Mouse (Mus musculus): Measurements from ENCODE around the gene Slc44a1. TPM values are rescaled to one million over a fixed set of nuclear protein-coding genes. Genes with fewer than 3 reads are reported as not detected.

Slc44a1 gene
- polyA plus RNA-seq, 1 experiment = 69.4 TPM

DNA sequence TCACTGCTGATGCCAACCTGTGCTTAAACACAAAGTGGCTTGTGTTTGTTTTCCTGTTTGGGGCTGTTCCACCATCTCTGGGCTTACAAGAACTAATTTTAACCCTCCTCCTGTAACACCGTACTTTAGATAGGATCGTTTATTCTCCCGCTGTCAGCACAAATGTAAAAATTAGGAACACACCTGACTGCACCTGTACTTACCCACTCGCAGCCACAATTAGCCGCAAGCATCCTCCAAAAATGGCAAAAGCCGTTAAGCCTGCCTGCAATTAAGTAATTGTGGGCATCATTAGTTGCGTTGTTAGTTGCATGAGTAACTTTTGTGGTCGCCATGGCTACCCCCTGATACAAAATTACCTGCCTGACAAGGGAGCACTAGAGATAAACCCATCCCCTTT, 31.4 kb upstream of the Slc44a1 start:
- Histone ChIP-seq H3K27ac (ENCODE audit: insufficient read depth, low read depth, low read length) (no peak overlapping the region), H3K4me3 (ENCODE audit: insufficient read depth, low read length) (no peak overlapping the region), H3K4me1 (ENCODE audit: control insufficient read depth, insufficient read depth, low read length) (peaks cover 31% of the 10 kb centered on the region)
- TF ChIP-seq POLR2A (IDR thresholded peaks at IDR 0.05; ENCODE audit: borderline replicate concordance, low read depth, low read length) = no peak
- no peak for TF ChIP-seq CTCF (IDR thresholded peaks at IDR 0.05; ENCODE audit: low read depth, low read length)

DNA sequence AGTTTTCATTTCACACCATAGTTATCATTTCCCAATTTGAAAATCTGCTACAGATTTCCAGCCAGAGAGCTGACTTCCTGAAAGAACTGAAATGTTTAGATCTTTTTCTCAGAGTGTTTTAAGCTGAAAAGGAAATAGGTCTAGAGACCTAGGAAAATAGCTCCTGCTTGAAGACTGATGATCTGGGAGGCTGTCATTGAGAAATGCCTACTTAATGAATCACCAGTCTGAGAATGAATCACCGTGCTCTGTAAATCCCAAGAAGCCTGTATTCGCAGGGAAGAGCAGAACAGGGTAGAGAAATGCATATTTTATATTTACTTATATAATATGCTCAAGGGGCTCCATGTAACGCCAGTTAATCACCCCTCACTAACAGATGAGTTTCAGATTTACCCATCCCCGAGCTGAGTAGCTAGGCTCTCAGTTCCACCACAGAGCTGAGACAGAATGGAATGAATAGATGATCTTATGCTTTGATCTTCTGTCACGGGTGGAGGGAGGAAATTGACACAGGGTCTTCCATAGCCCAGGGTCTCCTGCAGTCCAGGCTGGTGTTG, 30.6 kb upstream of the Slc44a1 start:
- no peak for TF ChIP-seq POLR2A (IDR thresholded peaks at IDR 0.05; ENCODE audit: borderline replicate concordance, low read depth, low read length)
- no peak for TF ChIP-seq CTCF (IDR thresholded peaks at IDR 0.05; ENCODE audit: low read depth, low read length)
- Histone ChIP-seq H3K4me1 (ENCODE audit: control insufficient read depth, insufficient read depth, low read length) (peaks cover 39% of the 10 kb centered on the region), H3K27ac (ENCODE audit: insufficient read depth, low read depth, low read length) (no peak overlapping the region), H3K4me3 (ENCODE audit: insufficient read depth, low read length) (no peak overlapping the region)

DNA sequence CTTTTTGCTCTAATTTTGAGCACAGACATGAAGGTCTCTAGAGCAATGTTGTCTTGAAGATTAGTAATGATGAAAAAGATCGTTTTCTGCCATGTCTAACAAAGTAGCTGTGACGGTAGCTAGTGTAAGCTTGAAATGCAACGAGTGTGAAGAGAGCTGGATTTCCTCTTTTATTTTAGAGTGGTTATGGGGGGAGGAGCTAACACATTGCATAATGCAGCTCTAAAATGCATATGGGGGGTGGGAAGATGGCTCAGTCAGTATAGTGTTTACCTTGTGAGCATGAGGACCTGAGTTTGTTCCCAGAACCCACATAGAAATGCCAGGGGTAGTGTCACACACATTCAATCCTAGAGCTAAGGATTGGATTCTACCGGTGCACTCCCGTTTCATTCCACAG, 29.5 kb upstream of the Slc44a1 start:
- Histone ChIP-seq H3K4me3 (ENCODE audit: insufficient read depth, low read length) (no peak overlapping the region), H3K27ac (ENCODE audit: insufficient read depth, low read depth, low read length) (no peak overlapping the region), H3K4me1 (ENCODE audit: control insufficient read depth, insufficient read depth, low read length) (peaks cover 43% of the 10 kb centered on the region)
- no peak for TF ChIP-seq CTCF (IDR thresholded peaks at IDR 0.05; ENCODE audit: low read depth, low read length)
- no peak for TF ChIP-seq POLR2A (IDR thresholded peaks at IDR 0.05; ENCODE audit: borderline replicate concordance, low read depth, low read length)

DNA sequence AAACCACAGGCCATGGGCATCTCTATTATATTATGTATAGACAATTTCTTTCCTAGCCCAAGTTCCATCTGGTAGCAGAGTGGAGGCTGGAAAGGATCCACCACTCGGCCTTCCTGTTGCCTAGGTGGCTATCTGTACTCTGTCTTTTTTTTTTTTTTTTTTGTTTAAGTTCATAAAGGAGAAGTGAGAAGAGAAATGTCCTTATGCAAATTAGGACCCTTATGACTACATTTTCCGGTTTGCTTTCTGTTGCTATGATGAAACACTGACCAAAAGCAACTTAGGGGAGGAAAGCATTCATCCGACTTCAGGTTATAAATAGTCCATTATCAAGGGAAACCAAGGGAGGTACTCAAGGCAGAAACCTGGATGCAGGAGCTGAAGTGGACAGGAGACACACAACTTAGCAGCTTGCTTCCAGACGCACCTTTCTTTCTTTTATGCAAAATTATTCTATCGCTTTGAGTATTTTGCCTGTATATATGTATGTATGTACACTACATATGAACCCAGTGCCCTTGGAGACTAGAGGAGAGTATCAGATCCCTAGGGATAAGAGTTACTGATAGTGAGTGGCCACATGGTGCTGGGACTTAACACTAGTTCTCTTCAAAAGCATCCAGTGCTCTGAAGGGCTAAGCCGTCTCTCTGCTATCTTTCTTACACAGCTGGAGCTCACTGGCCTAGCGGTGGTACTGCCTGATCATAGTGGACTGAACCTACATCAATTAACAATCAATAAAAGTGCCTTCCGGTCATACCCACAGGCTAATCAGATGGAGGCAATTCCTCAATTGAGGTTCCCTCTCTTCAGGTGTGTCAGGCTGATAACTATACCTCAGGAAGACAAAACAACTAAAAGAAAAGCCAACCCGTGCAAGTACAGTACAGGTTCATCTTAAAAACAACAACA, 28.0 kb upstream of the Slc44a1 start:
- Histone ChIP-seq H3K4me1 (ENCODE audit: control insufficient read depth, insufficient read depth, low read length) (peaks cover 43% of the 10 kb centered on the region), H3K27ac (ENCODE audit: insufficient read depth, low read depth, low read length) (peak overlapping the region; percentile 31; the same call in 1 of the 2 replicates), H3K4me3 (ENCODE audit: insufficient read depth, low read length) (no peak overlapping the region)
- TF ChIP-seq POLR2A (IDR thresholded peaks at IDR 0.05; ENCODE audit: borderline replicate concordance, low read depth, low read length) (no peak), CTCF (IDR thresholded peaks at IDR 0.05; ENCODE audit: low read depth, low read length) (no peak)

DNA sequence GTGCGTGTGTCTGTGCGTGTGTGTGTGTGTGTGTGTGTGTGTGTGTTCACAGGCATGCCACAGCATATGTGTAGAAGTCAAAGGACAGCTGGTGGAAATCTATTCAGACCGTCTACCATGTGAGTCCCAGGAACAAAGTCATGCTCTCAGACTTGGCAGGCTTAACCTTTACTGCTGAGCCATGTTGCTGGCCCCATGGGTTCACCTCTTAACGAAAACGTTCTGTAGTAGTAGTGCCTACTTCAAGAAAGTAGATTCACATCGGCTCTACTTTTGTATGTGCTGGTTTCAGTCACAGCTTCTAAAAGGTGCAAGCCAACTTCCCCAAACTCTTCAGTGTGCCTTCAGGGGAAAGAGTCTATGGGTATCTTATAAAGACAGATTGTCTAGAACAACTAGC, 27.2 kb upstream of the Slc44a1 start:
- Histone ChIP-seq H3K27ac (ENCODE audit: insufficient read depth, low read depth, low read length) (no peak overlapping the region), H3K4me3 (ENCODE audit: insufficient read depth, low read length) (no peak overlapping the region), H3K4me1 (ENCODE audit: control insufficient read depth, insufficient read depth, low read length) (peaks cover 43% of the 10 kb centered on the region)
- TF ChIP-seq CTCF (IDR thresholded peaks at IDR 0.05; ENCODE audit: low read depth, low read length) (no peak), POLR2A (IDR thresholded peaks at IDR 0.05; ENCODE audit: borderline replicate concordance, low read depth, low read length) (no peak)

DNA sequence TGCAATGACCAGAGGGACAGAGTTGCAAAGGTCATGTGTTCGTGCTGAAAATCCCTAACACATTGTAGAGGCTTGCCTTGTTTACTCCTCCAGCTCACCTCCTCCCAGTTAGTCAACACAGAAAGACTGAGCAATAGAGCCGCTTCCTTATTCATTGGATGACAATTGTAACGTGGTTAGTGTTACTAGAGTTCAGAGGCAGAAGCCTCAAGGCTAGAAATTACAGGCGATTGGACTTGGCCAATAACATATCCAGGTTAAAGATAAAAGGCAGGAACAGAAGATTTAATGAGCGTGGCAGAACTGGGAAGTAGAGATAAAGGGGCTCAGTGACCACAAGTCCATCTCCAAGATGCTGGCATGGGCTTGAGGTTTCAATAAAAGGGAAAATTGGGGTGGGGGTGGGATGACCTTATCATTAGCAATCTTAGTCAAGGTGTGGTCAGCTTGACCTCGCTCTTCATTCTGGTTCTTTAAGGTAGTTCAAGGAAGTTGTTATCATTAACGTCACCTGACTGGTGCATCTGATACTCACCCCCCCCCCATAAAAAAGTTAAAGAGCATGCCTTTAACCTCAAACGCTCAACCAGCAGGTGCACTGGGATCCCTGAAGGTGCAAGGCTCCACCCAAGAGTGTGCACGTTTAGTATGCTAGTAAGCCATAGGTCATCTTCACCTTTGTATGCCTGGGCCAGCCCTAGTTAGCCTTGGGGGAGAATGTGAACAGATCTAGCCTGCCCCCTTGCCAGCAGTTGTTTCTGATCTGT, 26.0 kb upstream of the Slc44a1 start:
- Histone ChIP-seq H3K27ac (ENCODE audit: insufficient read depth, low read depth, low read length) (no peak overlapping the region), H3K4me1 (ENCODE audit: control insufficient read depth, insufficient read depth, low read length) (peaks cover 41% of the 10 kb centered on the region), H3K4me3 (ENCODE audit: insufficient read depth, low read length) (no peak overlapping the region)
- no peak for TF ChIP-seq CTCF (IDR thresholded peaks at IDR 0.05; ENCODE audit: low read depth, low read length)
- no peak for TF ChIP-seq POLR2A (IDR thresholded peaks at IDR 0.05; ENCODE audit: borderline replicate concordance, low read depth, low read length)

DNA sequence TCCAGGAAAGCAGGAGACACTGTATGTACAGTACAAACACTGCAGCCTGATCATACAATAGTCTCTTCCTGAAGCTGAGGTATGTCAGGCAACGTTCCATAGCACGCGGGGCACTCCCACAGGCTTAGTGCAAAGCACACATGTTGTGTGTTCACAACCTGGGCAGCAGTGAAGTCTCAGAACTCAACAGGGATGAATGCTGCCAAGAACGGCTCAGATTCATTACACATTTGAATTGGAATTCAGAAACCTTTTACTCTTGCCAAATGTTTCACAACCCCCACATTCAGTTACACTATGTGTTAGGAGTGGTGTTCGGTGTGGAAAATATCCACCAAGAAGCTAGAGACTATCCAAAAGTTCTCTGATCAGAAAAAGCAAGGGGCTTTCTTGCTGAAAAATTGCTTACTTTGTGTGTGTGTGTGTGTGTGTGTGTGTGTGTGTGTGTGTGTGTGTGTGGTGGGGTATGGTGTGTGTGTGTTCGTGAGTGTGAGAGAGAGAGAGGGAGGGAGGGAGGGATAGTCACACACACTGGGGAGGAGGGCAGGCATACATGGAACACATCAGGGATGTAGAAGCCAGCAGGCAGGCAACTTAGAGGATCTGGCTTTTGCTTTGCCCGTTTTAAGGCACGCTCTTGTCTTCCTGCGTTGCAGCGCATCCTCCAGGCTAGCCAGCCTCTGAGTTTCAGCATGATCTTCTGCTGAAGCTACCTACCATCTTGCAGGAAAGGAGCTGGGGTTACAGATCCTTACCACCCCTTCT, 24.2 kb upstream of the Slc44a1 start:
- no peak overlapping the region for H3K4me3 ChIP-seq (ENCODE audit: insufficient read depth, low read length)
- H3K27ac ChIP-seq (ENCODE audit: insufficient read depth, low read depth, low read length) = no peak overlapping the region
- TF ChIP-seq POLR2A (IDR thresholded peaks at IDR 0.05; ENCODE audit: borderline replicate concordance, low read depth, low read length) = no peak
- TF ChIP-seq CTCF (IDR thresholded peaks at IDR 0.05; ENCODE audit: low read depth, low read length) = no peak
- peaks cover 27% of the 10 kb centered on the region for H3K4me1 ChIP-seq (ENCODE audit: control insufficient read depth, insufficient read depth, low read length)

DNA sequence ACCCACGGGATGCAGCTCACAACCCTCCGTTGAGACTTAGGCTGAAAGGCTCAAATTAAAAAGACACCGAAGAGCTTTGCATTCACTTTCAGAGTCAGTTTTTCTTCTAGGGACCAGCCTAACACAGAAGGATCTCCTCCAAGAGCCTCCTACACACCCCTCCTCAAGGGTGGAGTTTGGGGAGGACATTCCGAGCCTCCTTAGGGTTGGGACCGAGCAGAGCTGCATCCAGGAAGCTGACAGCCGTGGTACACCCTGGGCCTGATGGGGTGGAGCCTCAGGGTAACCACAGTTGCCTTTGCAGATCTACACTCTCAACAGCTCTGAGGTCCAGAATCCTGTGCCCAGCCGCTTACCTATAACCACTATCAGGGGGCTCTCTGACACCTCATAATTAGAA, 23.3 kb upstream of the Slc44a1 start:
- no peak for TF ChIP-seq POLR2A (IDR thresholded peaks at IDR 0.05; ENCODE audit: borderline replicate concordance, low read depth, low read length)
- TF ChIP-seq CTCF (IDR thresholded peaks at IDR 0.05; ENCODE audit: low read depth, low read length) = no peak
- peaks cover 26% of the 10 kb centered on the region for H3K4me1 ChIP-seq (ENCODE audit: control insufficient read depth, insufficient read depth, low read length)

DNA sequence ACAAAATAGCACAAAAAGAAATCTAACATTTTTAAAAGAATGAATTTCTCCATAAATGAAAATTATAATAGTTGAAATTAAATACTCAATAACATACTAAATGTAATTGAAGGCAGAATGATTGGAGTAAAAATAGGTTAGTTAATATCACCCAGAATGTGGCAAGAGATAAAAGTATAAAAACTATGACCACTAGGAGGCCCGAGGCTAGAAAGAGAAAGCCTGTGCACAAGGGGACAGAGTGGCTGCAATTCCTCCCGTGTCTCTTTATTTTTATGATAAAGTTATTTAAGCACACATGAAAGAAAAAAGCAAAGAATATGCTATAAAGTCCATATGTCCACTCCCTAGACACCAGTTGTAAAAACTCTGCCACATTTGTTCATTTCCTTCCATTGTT, 17.4 kb upstream of the Slc44a1 start:
- TF ChIP-seq CTCF (IDR thresholded peaks at IDR 0.05; ENCODE audit: low read depth, low read length) = no peak
- TF ChIP-seq POLR2A (IDR thresholded peaks at IDR 0.05; ENCODE audit: borderline replicate concordance, low read depth, low read length) = no peak
- no peaks in the 10 kb centered on the region for H3K4me1 ChIP-seq (ENCODE audit: control insufficient read depth, insufficient read depth, low read length)

More for the DNA sequence above, 23.3 kb upstream of the Slc44a1 start:
- no peak overlapping the region for H3K4me3 ChIP-seq (ENCODE audit: insufficient read depth, low read length)
- no peak overlapping the region for H3K27ac ChIP-seq (ENCODE audit: insufficient read depth, low read depth, low read length)

More for the DNA sequence above, 17.4 kb upstream of the Slc44a1 start:
- H3K27ac ChIP-seq (ENCODE audit: insufficient read depth, low read depth, low read length) = no peak overlapping the region
- no peak overlapping the region for H3K4me3 ChIP-seq (ENCODE audit: insufficient read depth, low read length)
